Mouse (Mus musculus): Measurements from ENCODE around the gene Sec22b. TPM values are rescaled to one million over a fixed set of nuclear protein-coding genes. Genes with fewer than 3 reads are reported as not detected.

Sec22b gene
- total RNA-seq (2015) (108 and 136 TPM in 2 replicates), total RNA-seq (2017) (71.6 and 83.0 TPM in 2 replicates)

DNA sequence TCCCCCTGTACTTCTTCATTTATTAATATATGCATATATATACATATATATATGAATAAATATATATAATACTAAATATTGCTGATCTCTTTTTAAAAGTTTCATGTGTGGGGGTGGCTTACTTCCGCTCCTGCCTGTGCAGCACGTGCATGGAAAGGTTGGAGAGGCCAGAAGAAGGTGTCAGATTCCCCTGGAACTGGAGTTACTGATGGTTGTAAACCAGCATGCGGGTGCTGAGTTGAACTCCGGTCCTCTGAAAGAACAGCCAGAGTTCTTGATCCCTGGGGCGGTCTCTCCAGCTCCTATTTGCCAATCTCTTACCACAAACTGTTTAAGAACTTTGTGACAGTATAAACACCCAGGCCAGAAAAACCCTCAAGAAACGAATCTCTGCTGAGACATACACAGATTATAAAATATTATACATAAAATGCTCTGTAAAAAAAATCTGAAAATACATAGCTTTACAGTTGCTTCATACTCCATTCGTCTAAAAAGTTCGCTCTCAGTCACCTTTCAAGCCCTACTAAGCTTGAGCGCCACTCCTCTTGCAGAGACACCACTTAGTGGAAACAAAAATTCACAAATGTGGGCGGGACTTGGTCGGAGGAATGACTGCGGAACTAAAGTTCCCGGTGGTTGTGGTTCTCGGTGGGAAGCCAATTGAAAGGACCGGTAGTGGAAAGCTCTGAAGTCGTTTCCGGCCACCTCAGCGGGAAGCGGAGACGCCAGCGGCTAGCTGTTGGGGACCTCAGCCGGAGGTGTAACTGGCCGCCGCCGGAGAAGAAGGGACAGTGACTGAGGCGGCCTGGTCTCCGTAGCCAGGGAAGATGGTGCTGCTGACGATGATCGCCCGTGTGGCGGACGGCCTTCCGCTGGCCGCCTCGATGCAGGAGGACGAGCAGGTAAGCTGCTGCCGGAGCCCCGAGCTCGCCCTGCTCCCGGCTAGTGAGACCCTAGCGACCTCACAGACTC is at the start of gene Sec22b:
Gene Sec22b, plus strand, starts transcription at position 675 of the 975 bp plus-strand sequence.
- ATAC-seq (replicated peaks; ENCODE audit: poor library complexity), result peak; percentile 99

DNA sequence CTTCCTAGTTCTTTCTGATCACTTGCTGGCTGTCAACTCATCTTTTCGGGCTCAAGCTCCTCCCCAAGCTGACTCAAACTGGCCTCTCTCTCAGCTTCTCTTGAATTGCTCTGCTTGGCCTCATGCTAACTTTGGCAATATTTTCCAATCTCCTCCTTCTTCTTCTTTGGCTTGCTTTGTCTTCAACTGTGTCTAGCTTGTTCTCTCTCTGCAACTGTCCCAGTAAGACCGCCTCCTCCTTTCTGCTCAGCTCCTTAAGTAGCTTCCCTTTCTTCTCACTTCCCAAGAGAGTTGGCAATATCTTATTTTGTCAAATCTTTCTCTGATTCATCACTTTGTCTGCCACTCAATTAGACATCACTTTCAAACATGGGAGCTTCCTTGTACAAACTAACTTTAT is 49.2 kb upstream of the Sec22b start:
- ATAC-seq (replicated peaks; ENCODE audit: poor library complexity), result no peak

DNA sequence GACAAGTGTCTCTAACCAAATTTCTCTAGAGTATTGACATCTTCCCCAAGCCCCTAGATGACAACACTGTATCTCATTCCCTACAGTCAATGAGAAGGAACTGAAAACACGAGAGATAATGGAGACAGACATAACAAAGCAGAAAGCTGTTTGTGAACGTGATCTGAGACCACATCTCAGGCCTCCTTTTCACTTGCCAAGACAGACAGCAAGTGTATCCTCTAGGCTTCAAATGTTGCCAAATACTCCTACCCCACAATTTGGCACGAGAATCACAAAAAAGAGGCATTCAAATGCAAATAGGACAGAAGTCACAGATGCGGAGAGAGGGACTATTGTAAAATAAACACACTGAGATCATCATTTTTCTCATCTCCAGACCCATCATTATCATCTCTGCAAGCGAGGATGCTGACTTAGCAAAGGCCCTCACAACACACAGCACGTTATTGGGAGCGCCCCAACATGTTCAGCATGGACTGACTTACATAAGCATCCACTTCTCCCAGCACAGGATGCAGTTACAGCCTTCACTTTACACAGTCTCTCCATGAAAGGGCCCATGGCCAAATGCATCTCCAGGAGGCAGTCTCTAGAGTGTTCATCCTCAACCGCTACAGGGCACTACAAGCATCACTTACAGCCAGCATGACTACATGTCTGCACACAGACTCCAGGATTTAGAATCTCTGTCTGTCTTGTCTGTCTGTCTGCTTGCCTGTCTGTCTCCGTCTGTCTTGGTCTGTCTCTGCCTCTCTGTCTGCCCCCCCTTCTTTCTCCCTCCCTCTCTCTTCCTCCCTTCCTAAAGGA is 46.2 kb upstream of the Sec22b start:
- ATAC-seq (replicated peaks; ENCODE audit: poor library complexity), result no peak

DNA sequence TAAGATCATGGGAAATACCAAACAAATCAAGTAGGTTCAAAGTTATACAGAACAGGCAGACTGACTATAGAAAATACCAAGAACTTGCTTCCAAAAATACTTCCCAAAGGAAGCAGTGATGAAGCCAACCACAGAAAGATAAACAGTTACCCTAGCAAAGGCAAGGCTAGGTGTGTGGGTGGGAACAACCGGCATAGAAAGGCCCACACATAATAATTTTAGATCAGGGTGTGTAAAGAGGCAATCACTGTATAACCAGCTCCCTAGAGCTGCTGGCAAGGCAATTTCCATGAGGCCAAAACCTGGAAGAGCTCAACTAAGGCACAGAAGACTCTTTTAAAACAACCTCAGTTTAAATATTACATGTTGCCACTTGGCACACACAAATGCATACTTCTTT is 41.6 kb upstream of the Sec22b start:
- no peak for ATAC-seq (replicated peaks; ENCODE audit: poor library complexity)

DNA sequence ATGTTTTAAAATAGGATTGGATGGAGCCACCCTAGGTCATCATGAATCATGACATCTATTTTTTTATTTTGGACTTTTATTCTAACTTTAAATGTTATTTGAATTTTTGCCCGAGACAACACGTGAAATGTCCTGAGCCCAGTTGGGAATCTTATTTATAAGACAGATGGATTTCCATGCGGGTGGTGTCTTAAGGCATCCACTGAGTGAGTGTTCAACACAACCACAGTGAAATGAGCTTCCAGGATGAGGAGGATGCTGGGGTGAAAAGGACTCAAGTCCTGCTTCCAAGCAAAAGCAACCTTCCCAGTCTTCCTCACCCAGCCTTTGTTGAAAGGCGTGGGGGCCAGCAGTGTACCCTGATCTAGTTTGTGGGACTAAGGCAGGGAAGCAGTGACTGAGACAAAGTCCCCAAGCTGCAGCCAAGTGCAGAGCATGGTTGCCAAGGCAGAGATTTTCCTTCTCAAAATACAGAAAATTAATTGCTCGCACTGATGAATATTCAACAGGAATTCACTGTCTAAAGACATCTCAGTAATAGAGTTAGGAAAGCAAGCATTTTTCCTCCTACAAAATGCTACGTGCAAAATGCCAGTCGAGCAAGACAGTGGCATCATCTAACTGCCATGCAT is 40.1 kb upstream of the Sec22b start:
- no peak for ATAC-seq (replicated peaks; ENCODE audit: poor library complexity)

DNA sequence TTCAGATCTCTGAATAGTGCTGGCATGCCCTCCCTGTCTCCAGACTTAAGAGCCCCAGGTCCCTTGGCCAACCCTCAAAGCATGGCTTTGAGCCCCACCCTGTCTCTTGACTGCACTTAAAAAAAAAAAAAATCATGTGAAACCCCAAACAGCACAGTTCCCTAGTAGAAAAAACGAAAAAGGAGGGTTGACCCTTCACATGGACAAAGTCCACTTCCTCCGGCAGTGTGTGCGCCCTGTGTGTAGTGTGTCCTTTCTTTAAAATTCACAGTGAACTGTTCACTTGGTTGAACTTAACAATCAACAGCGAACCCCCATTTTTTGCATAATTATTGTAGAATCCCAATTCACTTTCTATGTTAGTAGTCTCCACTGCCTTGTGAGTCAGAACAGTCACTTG is 34.3 kb upstream of the Sec22b start:
- ATAC-seq (replicated peaks; ENCODE audit: poor library complexity), result no peak

DNA sequence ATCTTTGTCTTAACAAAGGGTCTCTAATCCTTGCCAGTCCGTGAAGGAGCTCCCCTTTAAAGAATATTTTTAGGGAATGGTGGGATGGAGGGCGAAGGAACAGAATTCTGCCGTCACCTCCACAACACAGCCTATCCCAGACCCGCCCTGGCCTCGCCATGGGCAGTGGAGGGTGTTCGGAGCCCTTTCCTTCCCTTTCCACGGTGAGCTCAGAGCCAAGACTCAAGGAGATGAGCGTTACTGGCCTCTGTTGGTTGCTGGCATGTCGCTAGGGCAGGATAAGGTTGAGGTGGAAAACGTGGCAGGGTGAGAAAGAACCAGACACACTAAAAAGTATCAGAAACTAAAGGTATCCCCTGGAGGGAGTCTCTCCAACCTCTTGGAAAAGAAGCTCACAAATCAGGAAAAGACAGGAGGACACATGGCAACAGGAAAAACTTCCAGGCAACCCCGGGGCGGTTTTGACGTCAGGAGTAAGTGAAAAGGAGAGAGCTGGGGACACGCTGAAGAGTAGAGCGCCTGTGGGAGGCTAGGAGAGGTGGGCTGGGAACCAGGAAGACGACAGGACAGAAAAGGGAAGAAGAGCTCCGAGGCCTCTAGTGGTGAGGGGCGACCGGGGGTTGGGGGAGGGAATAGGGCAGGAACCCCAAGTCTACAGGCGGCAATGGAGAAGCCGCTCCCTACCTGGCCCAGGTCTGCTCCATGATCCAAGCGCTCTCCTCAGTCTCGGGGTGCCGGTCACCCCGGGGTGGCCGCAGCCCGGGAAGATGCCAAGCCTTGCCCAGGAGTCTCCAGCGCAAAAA is 33.6 kb upstream of the Sec22b start:
- peak; percentile 42; the same call in 1 of the 2 replicates for ATAC-seq (replicated peaks; ENCODE audit: poor library complexity)

DNA sequence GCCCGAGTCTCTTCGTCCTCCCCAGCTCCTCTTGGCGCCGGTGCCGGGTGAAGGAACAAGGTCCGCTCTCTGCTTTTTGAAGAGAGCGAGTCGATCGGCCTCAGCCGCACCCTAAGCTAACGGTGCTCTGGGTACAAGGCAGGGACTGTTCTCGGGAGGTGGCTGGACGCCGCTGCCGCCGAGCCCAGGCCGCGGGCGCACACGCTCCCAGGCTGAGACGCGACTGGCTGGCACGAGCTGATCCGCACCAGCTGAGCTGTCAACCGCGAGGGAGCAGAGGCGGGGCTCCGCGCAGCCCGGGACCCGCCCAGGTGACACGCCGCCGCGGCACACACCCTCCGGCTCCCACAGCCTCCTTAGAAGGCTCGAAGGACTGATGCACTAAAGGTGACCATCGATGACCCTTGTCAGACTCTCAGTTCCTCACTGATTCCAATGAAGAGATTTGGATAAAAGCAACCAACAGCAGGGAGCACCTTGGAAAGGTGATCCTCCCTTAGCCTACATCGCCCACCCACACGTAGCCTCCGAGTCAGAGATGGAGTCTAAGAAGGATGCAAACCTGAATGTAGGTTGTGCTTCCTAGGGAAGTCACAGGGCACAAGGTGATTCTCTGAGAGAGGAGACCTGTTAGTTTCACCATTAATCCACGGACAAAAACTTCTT is 32.8 kb upstream of the Sec22b start:
- peak; percentile 98 for ATAC-seq (replicated peaks; ENCODE audit: poor library complexity)

DNA sequence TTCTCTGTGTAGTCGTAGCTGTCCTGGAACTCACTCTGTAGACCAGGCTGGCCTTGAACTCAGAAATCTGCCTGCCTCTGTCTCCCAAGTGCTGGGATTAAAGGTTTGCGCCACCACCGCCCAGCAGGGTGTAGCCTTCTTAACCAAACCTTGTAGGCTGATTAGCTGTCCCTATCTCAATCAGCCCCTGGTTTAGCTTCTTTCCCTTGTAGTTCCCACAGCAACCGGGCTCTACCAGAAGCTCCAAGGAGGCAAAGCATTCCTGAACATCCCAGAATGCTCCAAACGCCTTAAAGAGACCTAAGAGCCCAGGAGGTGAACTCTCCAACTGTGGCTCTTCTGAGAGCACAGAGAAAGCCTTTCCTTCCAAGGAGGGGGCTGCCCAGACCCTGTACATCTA is 32.3 kb upstream of the Sec22b start:
- no peak for ATAC-seq (replicated peaks; ENCODE audit: poor library complexity)

DNA sequence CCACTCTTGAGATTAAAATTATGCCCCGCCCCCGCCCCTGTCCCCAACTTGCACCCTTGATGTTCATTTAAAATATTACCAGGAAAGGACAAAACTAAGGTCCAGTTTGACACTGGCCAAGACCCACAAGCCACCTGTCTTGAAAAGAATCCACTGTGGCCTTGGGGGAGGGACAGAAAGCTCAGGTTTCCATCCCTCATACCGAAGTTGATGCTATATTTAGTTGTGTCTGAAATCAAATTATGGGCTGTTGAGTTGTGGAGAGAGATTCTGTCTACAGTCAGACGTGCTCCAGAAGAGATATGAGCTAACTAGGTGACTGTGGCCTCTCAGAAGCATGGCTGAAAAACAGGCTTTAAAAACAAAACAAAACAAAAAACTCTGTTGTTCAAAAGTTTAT is 31.3 kb upstream of the Sec22b start:
- ATAC-seq (replicated peaks; ENCODE audit: poor library complexity), result no peak

DNA sequence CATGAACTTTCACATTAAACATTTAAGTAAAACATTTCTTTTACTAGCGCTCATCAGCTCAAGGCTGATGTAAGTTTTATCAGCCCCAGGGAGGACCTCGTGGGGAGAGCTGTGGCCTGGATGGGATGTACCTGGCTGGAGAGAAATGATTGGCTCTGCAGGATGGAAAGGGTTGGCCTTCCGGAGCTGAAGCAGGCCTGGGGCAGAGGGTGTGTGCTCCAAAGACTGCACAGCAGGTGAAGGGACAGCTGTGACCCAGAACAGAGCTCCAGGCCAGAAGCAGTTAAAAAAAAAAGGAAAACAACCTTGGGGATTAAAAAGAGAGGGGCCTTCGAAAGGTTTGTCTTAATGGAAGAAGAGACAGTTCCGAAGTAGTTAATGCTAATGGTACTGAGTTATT is 26.2 kb upstream of the Sec22b start:
- ATAC-seq (replicated peaks; ENCODE audit: poor library complexity), result no peak

DNA sequence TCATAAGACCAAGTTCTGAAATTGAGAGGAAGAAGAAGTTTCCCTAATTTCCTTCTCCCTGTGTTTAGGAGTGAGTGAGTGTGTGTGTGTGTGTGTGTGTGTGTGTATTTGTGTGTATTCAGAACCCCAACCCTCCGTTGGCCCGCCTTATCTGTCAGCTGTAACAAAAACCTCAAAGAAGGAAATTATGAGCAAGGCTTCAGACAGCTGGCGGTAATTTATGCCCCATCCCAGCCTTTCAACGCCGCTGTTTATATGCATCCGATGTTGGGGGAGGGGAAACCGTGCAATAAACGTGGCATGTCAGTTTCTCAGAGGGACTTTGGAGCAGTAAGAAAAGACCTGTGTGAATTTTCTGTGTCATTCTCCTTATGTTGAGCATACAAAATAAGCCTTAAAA is 24.7 kb upstream of the Sec22b start:
- peak; percentile 37; the same call in 1 of the 2 replicates for ATAC-seq (replicated peaks; ENCODE audit: poor library complexity)

DNA sequence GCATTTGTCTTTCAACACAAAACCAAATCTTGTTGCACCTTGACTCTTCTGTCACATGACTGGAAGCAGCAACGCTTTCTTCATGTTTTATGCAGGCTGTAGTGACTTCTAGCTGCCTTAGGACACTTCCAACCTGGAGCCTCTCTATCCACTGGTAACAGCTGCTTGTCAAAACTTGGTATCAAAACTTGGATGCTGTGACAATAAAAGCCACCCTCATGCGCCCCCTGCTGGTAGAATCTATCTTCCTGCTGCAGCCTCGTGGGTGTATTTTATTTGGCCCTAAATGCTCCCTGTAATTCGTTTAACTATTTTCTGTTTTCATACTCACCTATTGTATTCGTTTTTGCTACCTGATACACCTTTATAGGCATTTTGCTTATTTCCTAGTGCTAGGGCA is 21.8 kb upstream of the Sec22b start:
- ATAC-seq (replicated peaks; ENCODE audit: poor library complexity), result peak; percentile 92

DNA sequence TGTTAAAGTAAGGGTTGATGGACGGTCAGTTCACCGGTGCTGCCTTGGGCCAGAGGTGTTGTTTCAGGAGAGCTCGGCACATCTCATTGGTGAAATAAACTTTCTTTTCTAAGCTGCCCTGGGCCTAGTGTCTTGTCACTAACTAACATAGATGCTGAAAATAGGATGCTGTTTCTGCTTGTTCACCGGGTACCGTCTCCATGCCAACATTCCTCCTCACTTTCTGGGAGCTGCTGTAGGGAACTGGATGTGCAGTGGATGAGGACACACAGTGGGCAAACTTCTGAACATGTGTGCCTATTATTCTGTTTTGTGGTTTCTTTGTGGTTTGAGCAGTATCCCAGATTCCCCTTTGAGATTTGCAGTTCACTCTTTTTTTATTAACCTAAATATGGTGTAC is 19.4 kb upstream of the Sec22b start:
- no peak for ATAC-seq (replicated peaks; ENCODE audit: poor library complexity)

DNA sequence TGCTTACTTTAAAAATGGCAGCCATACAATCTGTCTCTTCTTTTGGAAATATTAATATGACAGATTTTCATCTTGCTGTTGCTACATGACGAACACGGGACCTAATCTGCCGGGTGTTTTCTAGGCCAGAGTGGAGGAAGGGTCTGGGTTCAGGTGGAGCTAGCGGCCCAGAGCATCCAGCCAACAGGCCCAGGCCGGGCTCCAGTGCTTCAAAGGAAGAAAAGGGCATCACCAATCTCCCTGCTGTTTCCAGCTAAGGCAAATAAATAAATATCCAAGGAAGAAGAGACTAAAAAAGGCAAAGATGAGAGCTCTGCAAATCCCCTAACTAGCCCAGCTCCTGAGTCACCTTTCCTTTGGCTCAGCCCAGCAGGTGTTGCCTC is 13.2 kb upstream of the Sec22b start:
- no peak for ATAC-seq (replicated peaks; ENCODE audit: poor library complexity)

DNA sequence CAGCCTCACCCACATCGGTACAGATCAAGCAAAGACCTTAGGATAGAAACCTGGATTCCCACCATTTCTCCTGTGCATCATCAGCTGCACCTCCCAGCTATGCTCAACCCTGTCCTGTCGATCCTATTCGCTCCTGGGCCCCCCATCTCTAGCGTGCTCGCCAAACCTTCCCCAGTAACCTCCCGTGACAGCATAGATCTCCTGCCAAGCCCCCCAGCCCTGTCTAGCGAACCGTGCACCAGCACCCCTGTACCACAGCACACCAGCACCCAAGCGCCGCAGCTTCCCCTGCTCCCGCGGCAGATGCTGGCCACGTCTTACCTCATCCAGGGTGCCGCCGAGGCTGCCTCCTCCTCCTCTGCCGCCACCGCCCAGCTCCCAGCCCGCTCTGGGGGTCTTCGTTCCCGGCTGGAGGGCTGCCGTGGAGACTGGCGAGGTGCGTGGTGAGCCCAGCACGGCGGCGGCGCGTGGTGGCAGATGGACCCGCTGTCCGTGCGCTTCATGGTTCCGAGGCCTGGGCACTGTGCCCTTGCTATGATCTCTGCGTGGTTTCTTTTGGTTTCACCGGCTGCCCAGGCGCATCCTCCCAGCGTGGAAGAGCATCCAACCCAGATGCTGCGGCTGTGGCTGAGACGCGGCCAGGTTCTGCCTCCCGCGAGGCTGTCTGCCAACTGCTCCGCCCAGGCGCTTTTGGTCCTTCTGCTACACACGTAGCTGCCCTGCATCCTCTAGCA is 12.7 kb upstream of the Sec22b start, which contains the start of gene Pde4dip:
Gene Pde4dip, minus strand, starts transcription at position 540 of the 734 bp plus-strand sequence.
- peak; percentile 38 for ATAC-seq (replicated peaks; ENCODE audit: poor library complexity)

DNA sequence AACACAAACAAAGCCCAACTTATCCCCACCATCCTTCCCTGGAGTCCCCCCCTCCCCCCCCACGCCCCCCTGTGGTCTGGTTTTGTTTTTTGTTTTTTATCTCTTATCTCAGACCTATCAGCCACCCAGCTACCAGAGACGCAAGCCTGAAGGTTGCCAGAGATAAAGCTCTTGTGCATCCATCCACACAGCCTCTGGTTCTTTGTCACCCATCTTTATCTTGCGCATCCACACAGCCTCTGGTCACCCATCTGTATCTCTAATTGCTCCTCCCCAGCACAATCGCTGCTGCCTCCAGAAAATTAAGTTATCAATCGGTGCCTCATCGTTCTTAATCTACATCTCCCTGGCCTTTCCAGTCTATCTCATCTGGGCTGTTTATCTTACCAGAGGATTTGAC is 10.8 kb upstream of the Sec22b start:
- peak; percentile 60 for ATAC-seq (replicated peaks; ENCODE audit: poor library complexity)

DNA sequence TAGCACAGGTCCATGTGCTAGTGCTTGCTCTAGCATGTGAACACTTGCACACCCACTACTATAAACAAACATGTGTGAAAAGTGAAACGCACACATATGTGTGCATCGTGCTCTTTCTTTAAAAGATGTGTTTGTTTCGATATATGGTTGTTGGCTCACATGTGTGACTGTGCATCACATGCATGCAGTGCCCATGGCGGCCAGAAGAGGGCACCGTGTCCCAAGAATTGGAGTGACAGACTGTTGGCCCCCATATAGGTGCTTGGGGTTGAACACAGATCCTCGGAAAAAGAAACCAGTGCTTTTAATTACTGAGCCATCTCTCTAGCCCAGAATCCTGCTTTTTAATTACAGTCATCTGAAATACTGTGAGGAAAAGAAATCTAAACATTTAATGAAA is 6.3 kb upstream of the Sec22b start:
- ATAC-seq (replicated peaks; ENCODE audit: poor library complexity), result peak; percentile 92

DNA sequence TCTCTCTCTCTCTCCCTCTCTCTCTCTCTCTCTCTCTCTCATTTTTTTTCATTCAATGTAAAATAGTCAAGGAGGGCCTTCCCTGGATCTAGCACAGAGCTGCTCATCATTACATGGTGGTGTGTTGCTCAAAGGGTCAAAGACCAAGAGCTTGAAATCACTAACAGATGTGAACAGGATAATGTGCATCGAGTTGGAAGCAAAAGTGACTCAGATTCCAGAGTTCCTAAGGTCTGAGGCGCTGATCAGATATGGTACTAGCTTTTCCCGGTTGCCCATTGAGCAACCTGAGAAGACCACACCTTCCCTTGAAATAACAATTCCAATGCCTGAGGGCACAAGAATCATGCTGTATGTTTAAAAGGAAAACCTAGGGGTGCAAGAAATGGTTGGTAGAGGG is 2.6 kb upstream of the Sec22b start:
- ATAC-seq (replicated peaks; ENCODE audit: poor library complexity), result no peak

Measured in megakaryocyte progenitor cell, adult 5-6 weeks (primary cell).